Mouse (Mus musculus): ENCODE measurements around the gene Fam120a. TPM values are rescaled to one million over a fixed set of nuclear protein-coding genes. Genes with fewer than 3 reads are reported as not detected.
A peak's percentile ranks its signal among the peaks of the same experiment; 100 is the strongest.

The Fam120a gene
- polyA plus RNA-seq, 1 experiment = 60.7 TPM

DNA sequence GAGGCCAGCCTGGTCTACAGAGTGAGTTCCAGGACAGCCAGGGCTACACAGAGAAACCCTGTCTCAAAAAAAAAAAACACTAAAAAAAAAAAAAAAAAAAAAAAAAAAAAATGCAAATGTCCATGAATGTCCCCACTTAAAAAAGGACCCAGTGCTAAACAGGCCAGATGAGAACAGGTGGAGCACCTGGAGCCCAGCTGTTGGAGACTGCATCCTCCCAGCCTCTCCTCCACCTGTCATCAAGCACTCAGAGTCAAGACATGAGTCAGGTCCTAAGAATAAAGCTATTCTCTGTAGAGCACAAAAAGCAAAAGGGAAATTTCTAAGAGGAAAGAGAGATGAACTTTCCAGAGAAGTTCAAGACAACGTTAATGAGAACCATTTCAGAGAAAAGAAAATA lies 23.2 kb downstream of the Fam120a start:
- no peaks in the 10 kb centered on the region for H3K27me3 ChIP-seq (replicated peaks)
- TF ChIP-seq GATA1 (IDR thresholded peaks at IDR 0.05; ENCODE audit: borderline replicate concordance, low read length) (no peak), FLI1 (IDR thresholded peaks at IDR 0.05; ENCODE audit: low read length) (no peak)
- H3K9me3 ChIP-seq = no peaks in the 10 kb centered on the region
- H3K4me1 ChIP-seq = peaks cover 24% of the 10 kb centered on the region
- H3K4me3 ChIP-seq (replicated peaks) = no peak overlapping the region
- H3K36me3 ChIP-seq (replicated peaks; ENCODE audit: low read length) = peaks cover 94% of the 10 kb centered on the region

GRCm38 (mm10) chr13:48942471-48942870 lies 25.3 kb downstream of the Fam120a start:
- H3K27me3 ChIP-seq (replicated peaks) = no peaks in the 10 kb centered on the region
- peaks cover 93% of the 10 kb centered on the region for H3K36me3 ChIP-seq (replicated peaks; ENCODE audit: low read length)
- TF ChIP-seq GATA1 (IDR thresholded peaks at IDR 0.05; ENCODE audit: borderline replicate concordance, low read length) (no peak), FLI1 (IDR thresholded peaks at IDR 0.05; ENCODE audit: low read length) (no peak)
- H3K4me3 ChIP-seq (replicated peaks) = no peak overlapping the region
- peaks cover 22% of the 10 kb centered on the region for H3K4me1 ChIP-seq
- H3K9me3 ChIP-seq = no peaks in the 10 kb centered on the region

GRCm38 (mm10) chr13:48941773-48942172 lies 26.0 kb downstream of the Fam120a start:
- TF ChIP-seq GATA1 (IDR thresholded peaks at IDR 0.05; ENCODE audit: borderline replicate concordance, low read length) = no peak
- no peak for TF ChIP-seq FLI1 (IDR thresholded peaks at IDR 0.05; ENCODE audit: low read length)
- peaks cover 24% of the 10 kb centered on the region for H3K4me1 ChIP-seq
- H3K4me3 ChIP-seq (replicated peaks) = no peak overlapping the region
- no peaks in the 10 kb centered on the region for H3K9me3 ChIP-seq
- no peaks in the 10 kb centered on the region for H3K27me3 ChIP-seq (replicated peaks)
- H3K36me3 ChIP-seq (replicated peaks; ENCODE audit: low read length) = peaks cover 93% of the 10 kb centered on the region

GRCm38 (mm10) chr13:48934597-48934996 lies 33.2 kb downstream of the Fam120a start:
- Histone ChIP-seq H3K27me3 (replicated peaks) (no peaks in the 10 kb centered on the region), H3K9me3 (no peaks in the 10 kb centered on the region), H3K4me1 (peaks cover 68% of the 10 kb centered on the region), H3K4me3 (replicated peaks) (no peak overlapping the region), H3K36me3 (replicated peaks; ENCODE audit: low read length) (peaks cover 93% of the 10 kb centered on the region)
- TF ChIP-seq GATA1 (IDR thresholded peaks at IDR 0.05; ENCODE audit: borderline replicate concordance, low read length) (no peak), FLI1 (IDR thresholded peaks at IDR 0.05; ENCODE audit: low read length) (no peak)

DNA sequence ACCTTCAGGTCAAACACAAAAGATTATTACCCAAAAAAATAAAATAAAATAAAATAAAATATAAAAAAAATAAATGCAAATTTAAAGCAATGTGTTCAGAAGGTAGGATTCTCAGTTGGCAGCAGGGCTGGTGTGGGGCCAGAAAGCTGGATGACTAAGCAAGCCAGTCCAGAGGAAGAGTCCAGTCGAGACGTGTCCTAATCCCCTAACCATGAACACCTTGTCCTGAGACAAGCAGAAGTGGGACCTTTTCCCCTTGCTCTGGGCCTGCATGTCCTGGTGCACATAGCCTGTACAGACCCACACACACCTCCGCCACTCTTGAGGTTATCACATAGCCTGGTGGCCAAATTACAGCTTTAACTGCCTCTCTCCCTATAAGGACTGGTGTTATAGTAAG lies 35.1 kb downstream of the Fam120a start:
- TF ChIP-seq GATA1 (IDR thresholded peaks at IDR 0.05; ENCODE audit: borderline replicate concordance, low read length) (no peak), FLI1 (IDR thresholded peaks at IDR 0.05; ENCODE audit: low read length) (no peak)
- Histone ChIP-seq H3K27me3 (replicated peaks) (no peaks in the 10 kb centered on the region), H3K4me3 (replicated peaks) (peak overlapping the region; percentile 7), H3K36me3 (replicated peaks; ENCODE audit: low read length) (peaks cover 94% of the 10 kb centered on the region), H3K9me3 (no peaks in the 10 kb centered on the region), H3K4me1 (peaks cover 80% of the 10 kb centered on the region)

DNA sequence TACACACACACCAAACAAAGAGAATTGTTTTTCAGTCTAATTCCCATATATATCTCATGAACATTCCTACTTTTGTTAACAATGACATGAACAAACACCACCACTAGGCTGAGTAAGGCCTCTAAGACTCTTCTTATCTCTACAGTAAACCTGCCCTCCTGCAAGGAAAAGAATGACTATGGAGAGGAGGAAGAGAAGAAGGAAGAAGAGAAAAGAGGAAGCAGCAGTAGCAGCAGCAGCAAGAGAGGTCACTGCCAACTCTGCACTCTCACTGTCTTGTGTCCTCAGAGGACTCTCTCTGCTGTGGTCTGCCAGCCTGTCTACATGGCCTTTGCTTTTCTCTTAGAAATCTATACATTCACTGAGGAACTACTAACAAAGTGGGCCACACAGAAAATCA lies 36.1 kb downstream of the Fam120a start:
- H3K4me1 ChIP-seq = peaks cover 86% of the 10 kb centered on the region
- peaks cover 90% of the 10 kb centered on the region for H3K36me3 ChIP-seq (replicated peaks; ENCODE audit: low read length)
- peak overlapping the region; percentile 51 for H3K4me3 ChIP-seq (replicated peaks)
- TF ChIP-seq FLI1 (IDR thresholded peaks at IDR 0.05; ENCODE audit: low read length) = no peak
- no peak for TF ChIP-seq GATA1 (IDR thresholded peaks at IDR 0.05; ENCODE audit: borderline replicate concordance, low read length)
- H3K9me3 ChIP-seq = no peaks in the 10 kb centered on the region
- H3K27me3 ChIP-seq (replicated peaks) = no peaks in the 10 kb centered on the region

DNA sequence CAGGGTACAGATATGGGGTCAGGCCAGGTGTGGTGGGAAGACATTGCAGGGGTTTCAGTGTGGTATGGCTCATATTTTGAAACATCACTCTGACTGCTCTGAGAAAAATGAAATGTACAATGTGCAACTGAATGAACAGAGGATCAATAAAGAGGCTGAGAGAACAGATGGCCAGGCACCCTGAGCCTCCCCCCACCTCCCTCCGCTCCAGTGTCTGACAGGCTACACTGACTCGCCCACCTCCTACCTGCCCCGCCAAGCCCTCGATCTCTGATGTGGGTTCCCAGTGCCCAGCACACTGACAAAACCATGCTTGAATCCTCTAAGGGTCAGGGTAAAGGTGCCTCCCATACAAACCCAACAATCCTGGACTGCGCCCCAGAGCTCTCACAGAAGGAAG lies 36.6 kb downstream of the Fam120a start:
- Histone ChIP-seq H3K4me1 (peaks cover 86% of the 10 kb centered on the region), H3K4me3 (replicated peaks) (no peak overlapping the region), H3K9me3 (no peaks in the 10 kb centered on the region), H3K27me3 (replicated peaks) (no peaks in the 10 kb centered on the region), H3K36me3 (replicated peaks; ENCODE audit: low read length) (peaks cover 90% of the 10 kb centered on the region)
- no peak for TF ChIP-seq FLI1 (IDR thresholded peaks at IDR 0.05; ENCODE audit: low read length)

DNA sequence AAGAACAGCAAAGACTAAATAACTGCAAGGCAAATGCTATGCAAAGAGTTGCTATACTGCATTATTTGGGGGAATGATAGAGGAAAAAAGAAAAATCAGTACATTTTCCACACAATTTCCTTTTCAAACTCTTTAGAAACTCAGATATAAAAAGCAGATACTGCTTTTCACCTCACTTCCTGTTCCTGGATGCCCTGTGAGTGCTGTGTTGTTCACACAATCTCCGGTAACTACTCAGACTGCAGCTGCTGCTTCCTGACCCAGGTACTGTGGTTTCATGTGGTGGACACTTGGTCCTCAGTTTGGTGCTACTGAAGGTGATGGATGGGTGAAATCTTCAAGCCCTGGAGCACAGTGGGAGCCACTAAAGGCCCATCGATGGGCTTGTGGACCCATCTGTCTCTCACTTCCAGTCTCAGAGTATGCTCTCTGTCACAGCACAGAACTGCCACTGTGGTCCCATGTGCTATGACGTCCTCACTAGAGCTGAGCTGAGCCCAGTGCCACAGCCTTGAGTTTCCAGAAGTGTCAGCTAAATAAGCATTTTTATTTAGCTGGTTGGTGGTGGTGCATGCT lies 38.2 kb downstream of the Fam120a start:
- no peaks in the 10 kb centered on the region for H3K9me3 ChIP-seq
- peaks cover 85% of the 10 kb centered on the region for H3K36me3 ChIP-seq (replicated peaks; ENCODE audit: low read length)
- TF ChIP-seq FLI1 (IDR thresholded peaks at IDR 0.05; ENCODE audit: low read length) (no peak), GATA1 (IDR thresholded peaks at IDR 0.05; ENCODE audit: borderline replicate concordance, low read length) (no peak)
- H3K4me3 ChIP-seq (replicated peaks) = no peak overlapping the region
- no peaks in the 10 kb centered on the region for H3K27me3 ChIP-seq (replicated peaks)
- H3K4me1 ChIP-seq = peaks cover 82% of the 10 kb centered on the region

GRCm38 (mm10) chr13:48927609-48928008 lies 40.2 kb downstream of the Fam120a start:
- TF ChIP-seq GATA1 (IDR thresholded peaks at IDR 0.05; ENCODE audit: borderline replicate concordance, low read length) (no peak), FLI1 (IDR thresholded peaks at IDR 0.05; ENCODE audit: low read length) (no peak)
- Histone ChIP-seq H3K4me1 (peaks cover 72% of the 10 kb centered on the region), H3K36me3 (replicated peaks; ENCODE audit: low read length) (peaks cover 82% of the 10 kb centered on the region), H3K4me3 (replicated peaks) (no peak overlapping the region), H3K9me3 (no peaks in the 10 kb centered on the region), H3K27me3 (replicated peaks) (no peaks in the 10 kb centered on the region)

DNA sequence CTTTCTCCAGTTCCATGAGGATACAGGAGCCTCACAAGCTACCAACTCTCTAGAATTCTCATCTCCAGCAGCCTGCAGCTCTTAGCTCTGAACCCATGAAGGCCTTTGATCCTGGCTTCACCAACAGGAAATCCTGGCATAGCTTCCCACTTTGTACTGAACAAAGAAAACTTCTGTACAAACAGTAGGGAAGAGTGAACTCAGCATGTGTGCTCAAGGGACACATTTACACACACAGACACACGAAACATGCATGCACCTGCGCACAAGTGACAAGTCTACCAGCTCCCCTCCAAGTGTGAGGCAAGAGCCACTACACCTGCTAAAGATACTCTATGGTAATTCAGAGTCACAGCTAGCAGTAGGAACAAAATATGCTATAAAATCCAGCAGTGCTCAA lies 45.1 kb downstream of the Fam120a start:
- peaks cover 84% of the 10 kb centered on the region for H3K36me3 ChIP-seq (replicated peaks; ENCODE audit: low read length)
- H3K4me1 ChIP-seq = peaks cover 60% of the 10 kb centered on the region

DNA sequence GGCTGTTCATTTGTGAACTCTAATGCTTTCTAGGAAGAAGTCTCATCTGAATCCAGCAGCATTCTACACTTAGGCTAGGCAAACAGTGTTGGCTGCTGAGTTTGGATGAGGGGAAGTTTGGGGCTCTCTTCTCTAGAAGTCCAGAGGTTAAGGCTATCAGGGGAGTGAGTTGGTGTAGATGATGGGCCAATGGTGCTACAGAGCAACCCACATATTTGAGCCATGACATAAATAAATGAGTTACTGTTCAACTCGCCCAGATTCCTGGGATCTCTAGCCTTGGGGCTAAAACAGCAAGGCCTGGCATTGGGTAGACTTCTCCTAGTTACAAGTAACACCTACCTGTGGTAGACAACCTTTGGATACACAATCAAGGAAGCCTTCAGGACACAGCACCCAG lies 46.6 kb downstream of the Fam120a start:
- no peak for TF ChIP-seq FLI1 (IDR thresholded peaks at IDR 0.05; ENCODE audit: low read length)
- no peak for TF ChIP-seq GATA1 (IDR thresholded peaks at IDR 0.05; ENCODE audit: borderline replicate concordance, low read length)
- H3K36me3 ChIP-seq (replicated peaks; ENCODE audit: low read length) = peaks cover 87% of the 10 kb centered on the region
- peaks cover 47% of the 10 kb centered on the region for H3K4me1 ChIP-seq
- no peak overlapping the region for H3K4me3 ChIP-seq (replicated peaks)
- H3K9me3 ChIP-seq = no peaks in the 10 kb centered on the region
- no peaks in the 10 kb centered on the region for H3K27me3 ChIP-seq (replicated peaks)

More for the DNA sequence above, 45.1 kb downstream of the Fam120a start:
- no peak for TF ChIP-seq GATA1 (IDR thresholded peaks at IDR 0.05; ENCODE audit: borderline replicate concordance, low read length)
- Histone ChIP-seq H3K27me3 (replicated peaks) (no peaks in the 10 kb centered on the region), H3K4me3 (replicated peaks) (no peak overlapping the region), H3K9me3 (no peaks in the 10 kb centered on the region)

All from megakaryocyte, embryonic 14.5 days (primary cell).